Mouse (Mus musculus) hindbrain, embryonic 10.5 days (tissue): ENCODE data around the gene Evi2. TPM values are rescaled to one million over a fixed set of nuclear protein-coding genes. Genes with fewer than 3 reads are reported as not detected.

Source experiments
- DNase-seq: peaks from one replicate; pipeline ENCODE4 v3.0.0-alpha.2; 2017; ENCODE audit warnings: low spot score
- H3K27ac ChIP-seq: fragments of 300-500 bp; sonication (generic); 2 replicates; pipeline ENCODE4 v1.5.1; 2016; ENCODE audit warnings: mild to moderate bottlenecking, moderate library complexity
- H3K27me3 ChIP-seq: fragments of 300-500 bp; sonication (generic); 2 replicates; pipeline ENCODE4 v1.6.1; 2016; ENCODE audit warnings: mild to moderate bottlenecking; ENCODE audit not compliant: poor library complexity, insufficient read depth, severe bottlenecking
- H3K36me3 ChIP-seq: fragments of 300-500 bp; sonication (generic); 2 replicates; pipeline ENCODE4 v1.6.1; 2016; ENCODE audit warnings: mild to moderate bottlenecking, moderate library complexity
- H3K4me1 ChIP-seq: fragments of 300-500 bp; sonication (generic); replicated peaks from 2 replicates; pipeline ENCODE4 v1.6.1; 2016; ENCODE audit warnings: mild to moderate bottlenecking
- H3K4me3 ChIP-seq: fragments of 300-500 bp; sonication (generic); 2 replicates; pipeline ENCODE4 v1.5.1; 2016; ENCODE audit warnings: mild to moderate bottlenecking, moderate library complexity
- H3K9me3 ChIP-seq: fragments of 300-500 bp; sonication (generic); 2 replicates; pipeline ENCODE4 v1.6.1; 2016; ENCODE audit warnings: mild to moderate bottlenecking, moderate library complexity
- WGBS: fragments of 180-500 bp; shearing (Covaris S2); methylation state at CpG from one replicate; pipeline ENCODE4 v1.1.7; 2016; 5-methylcytosine and 5-hydroxymethylcytosine counted together
- polyA plus RNA-seq: library from polyadenylated mRNA; unstranded; fragments of >200 nt; fragmentation: Nextera tagmentation; extraction: Ambion mirVana; gene quantifications from 2 replicates; pipeline ENCODE4 v1.2.1, GENCODE M21; 2016

The Evi2 gene
- polyA plus RNA-seq, 1 experiment from 2014 or later = 0.95 TPM

DNA sequence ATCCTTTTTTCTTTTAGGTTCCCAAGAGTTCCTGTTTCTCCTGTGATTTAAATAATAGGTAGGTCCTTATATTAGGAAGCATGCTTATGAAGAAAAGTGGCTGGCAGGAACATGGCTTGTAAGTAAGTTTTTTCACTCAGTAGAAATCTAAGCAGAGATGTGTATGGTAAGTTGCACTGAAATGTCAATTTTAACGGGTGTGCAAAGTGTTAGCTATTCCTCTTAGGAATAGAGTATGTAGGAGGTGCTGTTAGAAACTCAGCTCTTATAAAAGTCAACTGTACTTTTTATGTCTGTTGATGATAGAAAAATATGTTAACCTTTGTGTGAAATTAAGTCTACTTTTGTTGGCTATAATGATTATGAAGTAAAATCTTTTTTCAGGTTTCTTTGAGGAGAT lies 62.3 kb downstream of the Evi2 start:
- Histone ChIP-seq H3K27me3 (no peaks in the 10 kb centered on the region), H3K27ac (no peak overlapping the region), H3K9me3 (no peaks in the 10 kb centered on the region), H3K4me1 (no peaks in the 10 kb centered on the region), H3K36me3 (peaks cover 76% of the 10 kb centered on the region), H3K4me3 (no peak overlapping the region)
- DNase-seq = no peak
- 85% methylated on average over 1 of the region's 1 CpGs for WGBS

Other genes starting within 250 kb of the Evi2 start
- not detected in 2 replicates for gene Gm9964, start 233.7 kb downstream of the Evi2 start, polyA plus RNA-seq
- gene Nf1, start 190.9 kb downstream of the Evi2 start, polyA plus RNA-seq = 5.5 and 5.9 TPM in 2 replicates
- gene Omg, start 26.5 kb downstream of the Evi2 start, polyA plus RNA-seq = 0.19 and 0.29 TPM in 2 replicates
- gene Evi2b, start 6.8 kb downstream of the Evi2 start, polyA plus RNA-seq = 0.35 and 0.66 TPM in 2 replicates
- gene Evi2a, start within 50 bp of the Evi2 start, polyA plus RNA-seq = 2.4 and 3.1 TPM in 2 replicates
- 15.0 and 15.6 TPM in 2 replicates for gene Rab11fip4, start 60.6 kb upstream of the Evi2 start, polyA plus RNA-seq